Mouse (Mus musculus): ENCODE results near the gene Arhgef10l.

Arhgef10l gene

DNA sequence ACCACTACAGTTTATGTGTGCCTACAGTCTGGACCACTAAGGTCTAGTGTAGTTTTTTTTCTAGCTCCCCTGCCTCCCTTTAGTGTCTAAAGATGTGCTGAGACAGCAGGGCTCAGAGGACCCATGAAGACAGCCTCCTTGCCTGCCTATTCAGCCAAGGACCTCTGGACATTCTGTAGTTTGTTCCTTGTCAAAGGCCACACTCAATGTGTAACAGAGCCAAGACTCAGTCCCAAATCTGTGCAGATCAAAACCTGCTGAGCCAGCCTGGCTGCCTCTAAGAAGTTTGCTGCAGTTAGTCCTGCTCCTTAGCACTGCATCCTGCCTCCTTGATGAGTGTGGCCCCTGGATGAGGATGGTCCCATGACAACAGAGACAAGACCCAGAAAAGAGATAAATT is 156.0 kb downstream of the Arhgef10l start:
- DNase-seq: no peak

DNA sequence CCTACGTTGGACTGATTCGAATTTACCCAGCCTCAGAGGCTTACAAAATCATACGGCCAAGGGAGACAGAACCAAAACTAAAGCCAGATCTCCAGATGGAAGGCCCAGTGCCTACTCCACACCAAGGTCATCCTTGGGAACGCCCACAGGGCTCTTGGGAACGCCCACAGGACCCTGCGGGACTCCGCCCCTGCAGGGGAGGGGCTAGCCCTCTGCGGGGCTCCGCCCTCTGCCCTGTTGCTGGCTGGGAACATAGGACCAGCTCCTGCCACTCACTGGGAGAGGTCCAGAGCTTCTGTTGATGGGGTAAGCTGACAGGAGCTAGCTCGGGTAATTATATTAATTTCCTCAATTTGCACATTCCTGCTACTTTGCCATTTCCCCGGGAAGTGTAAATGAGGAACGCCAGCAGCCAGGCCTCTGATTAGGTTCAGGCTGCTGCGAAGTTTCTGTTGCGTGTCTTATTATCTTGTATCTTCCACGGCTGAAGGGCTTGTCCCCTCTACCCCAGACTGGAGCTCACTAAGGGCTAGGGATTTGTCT is 158.6 kb downstream of the Arhgef10l start:
- DNase-seq: no peak

DNA sequence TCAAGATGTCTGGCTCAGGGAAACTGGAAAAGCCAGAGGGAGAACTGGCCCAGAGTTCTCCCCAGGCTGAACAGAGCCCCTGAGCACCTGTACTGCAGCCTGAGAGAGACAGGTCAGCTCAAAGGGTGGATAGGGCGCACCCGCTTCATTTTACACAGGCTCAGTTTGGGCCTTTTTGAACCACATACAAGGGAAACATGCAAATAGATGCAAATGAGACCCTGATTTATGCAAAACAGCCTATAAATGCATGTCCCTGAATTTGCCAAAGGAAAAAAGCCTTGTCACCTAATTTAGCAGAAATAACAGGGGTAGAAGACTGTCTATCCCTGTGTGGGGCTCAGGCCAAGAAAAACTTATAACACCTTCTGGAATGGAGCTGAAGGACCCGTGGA is 160.2 kb downstream of the Arhgef10l start:
- DNase-seq: no peak

DNA sequence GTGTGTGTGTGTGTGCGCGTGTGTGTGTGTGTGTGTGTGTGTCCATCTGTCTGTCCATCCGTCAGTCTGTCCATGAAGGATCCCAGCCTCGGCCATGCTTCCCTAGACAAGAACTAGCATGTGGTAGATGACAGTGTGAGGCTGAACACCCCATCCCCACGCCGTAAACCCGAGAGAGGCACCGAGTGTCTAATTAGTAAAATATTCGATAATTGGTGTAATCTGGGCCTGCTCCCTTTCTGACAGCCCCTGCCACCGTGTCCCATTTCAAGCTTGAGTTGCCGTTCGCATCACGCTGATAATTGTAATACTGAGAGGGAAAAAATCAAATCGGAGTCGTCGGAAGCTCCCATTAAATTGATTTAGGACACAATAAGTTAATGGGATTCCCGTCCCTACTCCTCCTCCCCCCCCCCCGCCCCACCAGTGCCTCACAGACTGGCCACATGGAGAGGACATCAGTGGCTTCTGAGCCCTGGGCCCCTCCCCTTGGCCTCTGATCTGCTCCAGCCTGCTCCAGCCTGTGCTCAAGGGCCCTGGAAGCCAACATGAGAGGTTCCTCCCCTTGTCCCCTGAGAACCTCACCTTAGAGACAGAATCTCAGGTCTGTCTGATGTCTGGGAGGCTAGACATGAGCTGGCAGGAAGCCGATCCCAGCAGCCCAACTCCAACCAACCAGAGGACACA is 160.7 kb downstream of the Arhgef10l start:
- DNase-seq: no peak

DNA sequence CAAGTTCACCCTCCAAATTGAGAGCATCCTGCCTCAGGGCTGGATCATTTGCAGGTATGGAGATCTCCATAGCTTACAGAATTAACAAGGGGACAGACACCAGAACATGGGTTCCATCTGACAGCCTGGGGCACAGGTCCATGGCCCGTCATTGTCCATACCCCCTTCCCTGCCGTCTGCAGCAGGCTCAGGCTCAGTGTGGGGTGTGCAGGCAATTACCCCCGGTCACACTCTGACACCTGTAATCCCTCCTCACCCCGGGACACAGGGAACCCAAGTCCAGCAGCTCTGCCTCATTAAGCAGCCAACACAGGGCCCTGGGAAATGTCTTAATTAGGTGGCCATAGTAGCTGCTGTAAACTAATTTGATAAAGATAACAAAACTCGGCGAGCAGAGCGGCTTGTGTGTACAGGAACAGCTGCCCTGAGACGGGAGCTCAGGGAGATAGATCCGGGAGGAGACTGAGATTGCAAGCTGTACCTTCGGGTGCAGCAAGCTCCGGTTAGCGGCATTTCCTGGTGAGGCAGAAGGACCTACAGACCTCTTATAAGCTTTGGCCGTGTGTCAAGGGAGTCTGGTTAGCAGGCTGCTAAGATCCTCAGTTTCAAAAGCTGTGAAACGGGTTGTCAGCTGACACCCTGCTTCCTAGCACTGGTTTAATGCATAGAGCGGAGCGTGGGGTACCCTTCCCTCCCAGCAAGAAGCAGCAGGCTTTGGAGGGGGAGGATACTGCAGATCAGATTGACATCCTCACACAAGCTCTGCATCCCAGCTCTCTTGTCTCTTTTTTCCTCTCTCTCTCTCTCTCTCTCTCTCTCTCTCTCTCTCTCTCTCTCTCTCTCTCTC is 161.5 kb downstream of the Arhgef10l start:
- DNase-seq: no peak

DNA sequence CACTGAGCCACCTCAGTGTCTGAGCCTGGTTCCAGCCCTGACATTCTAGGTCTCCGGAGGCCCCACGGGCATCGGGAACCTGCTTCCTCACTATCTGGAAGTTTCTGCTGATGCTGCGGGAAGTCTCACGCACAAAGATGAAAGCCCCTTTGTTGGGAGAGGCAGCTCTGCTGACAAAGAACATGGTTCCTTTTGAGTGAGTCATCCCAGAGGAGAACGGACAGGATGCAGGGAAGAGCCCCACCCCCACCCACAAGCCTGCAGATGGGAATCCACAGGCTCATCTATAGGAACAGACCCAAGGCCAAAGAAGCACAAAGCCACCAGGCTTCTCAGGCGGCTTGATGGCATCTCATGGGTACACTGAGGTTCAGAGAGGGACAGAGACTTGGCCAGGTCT is 165.0 kb downstream of the Arhgef10l start:
- DNase-seq: no peak

DNA sequence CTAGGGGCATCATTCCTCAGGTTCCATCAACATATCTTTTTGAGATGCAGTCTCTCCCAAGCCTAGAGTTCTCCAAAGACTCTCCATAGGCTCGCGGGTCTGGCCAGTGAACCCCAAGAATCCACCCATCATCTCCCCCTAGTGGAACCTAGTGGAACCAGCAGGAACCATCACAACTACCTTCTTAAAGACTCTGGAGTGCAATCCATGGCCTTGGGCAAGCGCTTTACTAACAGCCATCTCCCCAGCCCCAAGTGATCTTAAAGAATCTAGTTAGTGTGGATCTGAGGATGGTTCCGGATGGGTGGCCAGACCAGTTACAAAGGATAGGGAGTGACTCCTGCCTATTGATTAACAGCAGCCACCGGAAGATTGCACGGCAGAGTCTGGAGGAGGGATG is 166.2 kb downstream of the Arhgef10l start:
- DNase-seq: no peak

DNA sequence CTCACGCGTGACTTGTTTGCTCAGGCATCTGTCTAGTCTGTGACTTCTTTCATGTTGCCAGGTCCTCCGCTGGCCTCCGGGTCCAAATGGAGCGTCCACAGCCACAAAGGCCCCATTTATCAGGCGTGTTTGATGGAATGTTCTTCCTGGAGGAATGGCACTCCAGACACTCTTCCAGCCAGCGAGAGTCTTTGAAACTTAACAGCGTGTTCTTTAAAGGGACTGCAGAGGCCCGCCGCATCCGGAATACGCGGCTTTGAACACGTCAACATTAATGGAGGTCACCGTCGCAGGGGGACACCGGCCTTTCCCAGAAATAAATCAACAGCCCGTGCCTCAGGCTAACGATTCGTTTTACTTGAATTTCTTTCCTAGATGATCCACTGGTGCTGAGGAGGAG is 168.6 kb downstream of the Arhgef10l start:
- DNase-seq: no peak

DNA sequence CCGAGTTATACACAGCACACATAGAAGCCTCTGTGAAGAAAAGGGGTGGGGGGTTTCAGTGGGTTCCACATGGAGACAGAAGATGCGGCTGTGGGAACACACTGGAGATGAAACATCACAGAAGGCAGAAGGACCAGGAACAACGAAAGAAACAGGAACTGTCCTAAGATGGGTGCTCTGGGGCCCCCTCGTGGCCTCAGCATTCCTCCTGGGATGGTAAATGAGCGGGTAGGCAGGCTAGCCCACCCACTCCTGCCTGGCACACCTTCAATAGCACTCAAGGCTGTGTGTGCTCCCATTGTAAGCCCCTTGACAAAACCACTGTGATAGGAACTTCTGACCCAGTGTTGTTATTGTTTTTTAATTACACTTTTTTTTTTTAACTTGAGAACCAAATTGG is 174.3 kb downstream of the Arhgef10l start:
- no peak for DNase-seq

DNA sequence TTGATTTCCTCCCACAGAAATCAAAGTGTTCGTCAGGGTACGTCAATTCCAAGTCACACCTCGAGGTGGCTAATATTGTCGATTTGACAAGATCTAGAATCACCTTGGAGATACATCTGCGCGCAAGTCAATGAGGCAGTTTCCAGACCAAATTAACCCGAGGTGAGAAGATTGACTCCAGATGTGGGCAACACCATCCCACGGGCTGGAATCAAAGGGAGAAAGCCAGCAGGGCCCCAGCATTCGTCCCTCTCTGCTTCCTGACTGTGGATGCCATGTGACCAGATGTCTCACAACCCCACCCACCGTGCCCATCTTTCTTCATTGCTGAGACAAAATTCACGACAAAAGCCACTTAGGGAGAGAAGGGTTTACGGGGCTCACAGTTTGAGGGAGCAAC is 180.4 kb downstream of the Arhgef10l start:
- no peak for DNase-seq

DNA sequence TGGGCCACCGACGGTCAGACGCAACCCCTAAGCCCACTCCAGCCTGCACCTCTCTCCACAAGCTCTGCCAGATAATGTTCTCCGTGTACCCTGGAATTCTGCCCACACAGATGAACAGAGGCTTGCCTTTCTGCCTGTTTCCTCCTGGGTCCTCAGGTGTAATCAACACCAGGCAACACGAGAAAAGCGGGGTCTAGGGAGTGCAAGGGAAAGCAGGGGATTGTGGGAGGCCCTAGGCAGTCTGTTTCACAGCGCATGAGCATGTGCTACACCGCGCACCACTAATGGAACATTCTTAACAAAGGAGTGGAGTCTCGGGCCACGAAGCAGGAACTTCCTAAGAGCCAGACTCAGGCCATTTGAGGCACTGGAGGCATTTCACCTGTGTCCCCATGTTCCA is 182.7 kb downstream of the Arhgef10l start:
- no peak for DNase-seq

DNA sequence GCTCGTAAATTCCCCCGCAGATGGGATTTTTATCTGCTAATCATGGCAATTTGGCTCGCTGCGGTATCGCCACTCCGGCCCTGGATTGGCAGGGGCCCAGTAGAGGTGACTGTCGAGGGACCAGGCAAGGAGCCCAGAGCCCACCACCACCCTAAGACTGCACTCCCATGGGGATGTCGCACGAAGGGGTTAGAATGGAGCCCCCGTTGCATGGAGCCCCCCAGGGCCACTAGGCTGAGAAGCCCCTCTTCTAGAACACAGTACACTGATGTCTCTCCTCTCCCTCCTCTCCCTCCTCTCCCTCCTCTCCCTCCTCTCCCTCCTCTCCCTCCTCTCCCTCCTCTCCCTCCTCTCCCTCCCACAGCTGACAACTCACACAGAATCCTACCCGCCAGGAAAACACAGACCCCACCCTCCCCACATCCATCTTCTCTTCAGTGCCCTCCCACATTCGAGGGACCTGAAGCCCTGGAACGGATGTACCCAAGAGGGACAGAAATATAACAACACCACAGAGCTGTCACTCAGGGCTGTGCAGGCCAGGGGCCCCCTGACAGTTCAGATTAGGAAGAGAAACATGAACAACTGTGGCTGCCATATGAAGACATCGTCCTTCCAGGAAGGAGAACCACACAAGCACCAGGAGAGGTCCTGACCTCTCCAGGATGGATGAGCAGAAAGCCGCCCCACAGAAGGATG is 185.3 kb downstream of the Arhgef10l start:
- no peak for DNase-seq

DNA sequence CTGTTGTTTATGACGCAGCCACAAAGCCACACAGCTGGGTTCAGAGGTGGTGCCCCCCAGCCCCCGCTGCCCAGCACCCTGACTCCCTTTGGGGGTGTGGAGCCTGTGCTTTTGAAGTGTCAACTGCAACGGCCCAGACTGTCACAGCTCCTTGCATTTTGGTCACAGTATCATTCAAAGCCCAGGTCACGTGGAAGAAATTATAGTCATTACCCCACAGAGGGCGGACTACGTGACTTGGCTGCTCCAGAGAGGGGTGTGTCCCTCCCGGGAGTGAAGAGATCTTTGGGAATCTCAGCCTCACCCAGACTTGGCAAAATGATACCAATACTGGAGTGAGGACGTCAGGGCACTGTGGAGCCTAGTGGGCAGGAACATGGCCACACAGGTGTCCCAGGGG is 190.6 kb downstream of the Arhgef10l start:
- no peak for DNase-seq

DNA sequence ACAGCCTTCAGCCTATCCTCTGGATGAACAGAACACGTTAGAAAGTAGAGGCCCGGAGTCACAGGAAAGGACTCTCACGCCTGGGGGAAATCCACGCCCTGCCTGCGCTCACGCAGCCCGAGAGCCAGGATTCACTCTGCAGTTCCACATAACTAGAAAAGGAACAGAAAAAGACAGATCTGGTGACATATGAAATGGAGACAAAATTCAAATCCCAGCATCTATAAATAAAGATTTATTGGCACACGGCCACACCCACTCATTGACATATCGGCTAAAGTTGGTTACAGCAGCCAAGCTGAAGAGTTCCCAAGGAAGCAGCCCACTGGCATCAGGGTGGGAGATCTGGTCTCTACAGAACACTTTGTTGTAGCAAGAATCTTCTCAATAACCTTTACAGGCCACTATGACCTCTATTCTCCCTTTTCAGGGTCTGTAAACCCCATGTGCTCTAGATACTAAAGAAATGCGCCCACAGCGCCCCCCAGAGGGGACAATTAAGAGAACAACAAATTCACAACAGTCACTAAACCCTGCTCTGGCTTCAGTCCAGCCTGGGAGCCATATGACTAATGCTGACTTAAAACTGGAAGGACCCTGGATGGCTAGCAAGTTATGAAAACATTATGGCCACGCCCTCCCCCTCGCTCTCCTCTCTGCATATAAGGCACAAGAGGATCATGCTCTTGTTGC is 195.9 kb downstream of the Arhgef10l start:
- DNase-seq: no peak

DNA sequence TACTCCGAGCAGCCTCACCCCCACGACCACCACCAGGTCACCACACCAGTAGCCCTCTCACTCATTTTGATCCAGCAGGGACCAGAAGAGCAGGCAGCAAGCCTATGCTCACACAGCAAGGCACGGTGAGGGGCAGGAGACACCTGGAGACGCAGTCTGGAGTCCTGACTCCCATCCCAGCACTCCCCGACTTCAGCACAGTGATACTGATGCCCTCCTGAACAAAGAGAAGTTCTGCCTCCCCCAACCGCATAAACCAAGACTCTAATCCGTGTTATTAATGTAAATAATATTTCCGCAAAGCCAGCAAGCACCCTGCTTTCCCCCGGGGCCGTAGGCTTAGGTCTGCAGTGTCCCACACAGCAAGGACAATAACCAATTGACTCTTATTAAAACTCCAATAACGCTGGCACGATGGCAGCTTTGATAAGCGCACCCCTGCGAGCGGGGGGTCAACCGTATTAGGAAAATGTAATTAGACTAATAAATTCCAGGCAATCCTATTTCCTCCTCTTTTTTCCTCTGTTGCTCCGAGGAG is 198.5 kb downstream of the Arhgef10l start:
- DNase-seq: no peak
